Mouse (Mus musculus) stomach, embryonic 15.5 days (tissue): ENCODE results near the gene Rdh19. TPM values are rescaled to one million over a fixed set of nuclear protein-coding genes. Genes with fewer than 3 reads are reported as not detected.
"Not testable (repeated sequence)": the region's sequence is repeated elsewhere in the genome, so short reads cannot be mapped to it uniquely, and the experiment has no call there.

Source experiments
- ATAC-seq: fragments of 200-750 bp; cut with Nextera tagmentation; 2 replicates; pipeline ENCODE4 v1.8.0; 2017; ENCODE audit warnings: low read depth, moderate number of reproducible peaks, moderate TSS enrichment; ENCODE audit not compliant: insufficient read depth, low FRiP score
- H3K27ac ChIP-seq: fragments of 300-500 bp; sonication (generic); 2 replicates; pipeline ENCODE4 v1.5.1; 2015; ENCODE audit warnings: mild to moderate bottlenecking, inconsistent platforms
- H3K27me3 ChIP-seq: fragments of 300-500 bp; sonication (generic); replicated peaks from 2 replicates; pipeline ENCODE4 v1.6.1; 2015; ENCODE audit warnings: inconsistent platforms
- H3K36me3 ChIP-seq: fragments of 300-500 bp; sonication (generic); 2 replicates; pipeline ENCODE4 v1.6.1; 2015; ENCODE audit warnings: inconsistent platforms
- H3K4me1 ChIP-seq: fragments of 300-500 bp; sonication (generic); 2 replicates; pipeline ENCODE4 v1.6.1; 2015; ENCODE audit warnings: inconsistent platforms
- H3K4me2 ChIP-seq: fragments of 300-500 bp; sonication (generic); 2 replicates; pipeline ENCODE4 v1.6.1; 2015; ENCODE audit warnings: mild to moderate bottlenecking, inconsistent platforms
- H3K4me3 ChIP-seq: fragments of 300-500 bp; sonication (generic); replicated peaks from 2 replicates; pipeline ENCODE4 v1.5.1; 2015; ENCODE audit warnings: inconsistent platforms
- H3K9ac ChIP-seq: fragments of 300-500 bp; sonication (generic); 2 replicates; pipeline ENCODE4 v1.6.1; 2015; ENCODE audit warnings: inconsistent platforms
- H3K9me3 ChIP-seq: fragments of 300-500 bp; sonication (generic); 2 replicates; pipeline ENCODE4 v1.6.1; 2016; ENCODE audit warnings: inconsistent platforms
- WGBS: fragments of 180-500 bp; shearing (Covaris S2); methylation state at CpG from one replicate; pipeline ENCODE4 v1.1.7; 2015; 5-methylcytosine and 5-hydroxymethylcytosine counted together
- polyA plus RNA-seq: library from polyadenylated mRNA; unstranded; fragments of >200 nt; fragmentation: Nextera tagmentation; extraction: Ambion mirVana; gene quantifications from 2 replicates; pipeline ENCODE4 v1.2.1, GENCODE M21; 2015

Gene Rdh19
- polyA plus RNA-seq, 1 experiment from 2014 or later, result not detected

- Histone ChIP-seq H3K36me3 (no peaks in the 10 kb centered on the region), H3K4me2 (no peak overlapping the region), H3K9me3 (no peaks in the 10 kb centered on the region), H3K27ac (no peak overlapping the region), H3K27me3 (no peaks in the 10 kb centered on the region), H3K4me1 (no peaks in the 10 kb centered on the region), H3K4me3 (no peak overlapping the region), H3K9ac (no peak overlapping the region)
- WGBS, result 86% methylated on average over 2 of the region's 2 CpGs
- no peak for ATAC-seq
These were observed 11.2 kb upstream of the Rdh19 start for GRCm38 (mm10) chr10:127838539-127838938.

GRCm38 (mm10) chr10:127840776-127841175 lies 9.0 kb upstream of the Rdh19 start:
- H3K36me3 ChIP-seq, result no peaks in the 10 kb centered on the region
- no peak overlapping the region for H3K4me2 ChIP-seq
- 74% methylated on average over 2 of the region's 2 CpGs for WGBS
- no peaks in the 10 kb centered on the region for H3K4me1 ChIP-seq
- no peak overlapping the region for H3K27ac ChIP-seq
- ATAC-seq, result no peak
- H3K9me3 ChIP-seq, result no peaks in the 10 kb centered on the region
- H3K9ac ChIP-seq, result no peak overlapping the region
- no peaks in the 10 kb centered on the region for H3K27me3 ChIP-seq
- no peak overlapping the region for H3K4me3 ChIP-seq

- H3K27ac ChIP-seq, H3K4me2 ChIP-seq, H3K9ac ChIP-seq, ATAC-seq, H3K27me3 ChIP-seq, H3K9me3 ChIP-seq, H3K4me3 ChIP-seq, H3K4me1 ChIP-seq, H3K36me3 ChIP-seq: not testable (repeated sequence)
- 87% methylated on average over 5 of the region's 5 CpGs for WGBS
These were observed 3.8 kb upstream of the Rdh19 start for GRCm38 (mm10) chr10:127845945-127846344.

GRCm38 (mm10) chr10:127848089-127848488 lies 1.6 kb upstream of the Rdh19 start:
- no peaks in the 10 kb centered on the region for H3K4me1 ChIP-seq
- H3K27ac ChIP-seq, result no peak overlapping the region
- H3K4me2 ChIP-seq, result no peak overlapping the region
- ATAC-seq, result no peak
- H3K9ac ChIP-seq, result no peak overlapping the region
- H3K36me3 ChIP-seq, result no peaks in the 10 kb centered on the region
- no peaks in the 10 kb centered on the region for H3K27me3 ChIP-seq
- no peak overlapping the region for H3K4me3 ChIP-seq
- WGBS, result 74% methylated on average over 1 of the region's 1 CpGs
- no peaks in the 10 kb centered on the region for H3K9me3 ChIP-seq

- H3K27me3 ChIP-seq, result no peaks in the 10 kb centered on the region
- H3K9ac ChIP-seq, result no peak overlapping the region
- H3K4me2 ChIP-seq, result no peak overlapping the region
- ATAC-seq, result no peak
- no peaks in the 10 kb centered on the region for H3K36me3 ChIP-seq
- H3K4me3 ChIP-seq, result no peak overlapping the region
- H3K9me3 ChIP-seq, result no peaks in the 10 kb centered on the region
- no peaks in the 10 kb centered on the region for H3K4me1 ChIP-seq
- H3K27ac ChIP-seq, result no peak overlapping the region
These were observed 6.6 kb downstream of the Rdh19 start for GRCm38 (mm10) chr10:127856376-127856775.

GRCm38 (mm10) chr10:127864931-127865330 lies 15.2 kb downstream of the Rdh19 start:
- H3K27me3 ChIP-seq, result no peaks in the 10 kb centered on the region
- H3K36me3 ChIP-seq, result no peaks in the 10 kb centered on the region
- ATAC-seq, result no peak

GRCm38 (mm10) chr10:127866232-127866631 lies 16.5 kb downstream of the Rdh19 start, which contains the start of gene Rdh16f2:
TSS of gene Rdh16f2 (plus strand) at chr10:127866474.
- Histone ChIP-seq H3K4me1 (no peaks in the 10 kb centered on the region), H3K4me2 (no peak within 1 kb of the TSS), H3K27me3 (no peaks in the 10 kb centered on the region), H3K9ac (no peak within 1 kb of the TSS), H3K9me3 (no peaks in the 10 kb centered on the region), H3K4me3 (no peak within 1 kb of the TSS), H3K27ac (no peak within 1 kb of the TSS), H3K36me3 (no peaks in the 10 kb centered on the region)
- no peak for ATAC-seq
- WGBS, result 81% methylated on average over 3 of the region's 3 CpGs

More at GRCm38 (mm10) chr10:127864931-127865330, 15.2 kb downstream of the Rdh19 start:
- Histone ChIP-seq H3K4me1 (no peaks in the 10 kb centered on the region), H3K9me3 (no peaks in the 10 kb centered on the region), H3K4me3 (no peak overlapping the region), H3K4me2 (no peak overlapping the region), H3K9ac (no peak overlapping the region), H3K27ac (no peak overlapping the region)

- no peaks in the 10 kb centered on the region for H3K9me3 ChIP-seq
- H3K4me1 ChIP-seq, result no peaks in the 10 kb centered on the region
- H3K36me3 ChIP-seq, result no peaks in the 10 kb centered on the region
- no peak overlapping the region for H3K4me3 ChIP-seq
- H3K4me2 ChIP-seq, result no peak overlapping the region
- no peak overlapping the region for H3K27ac ChIP-seq
- ATAC-seq, result no peak
- no peak overlapping the region for H3K9ac ChIP-seq
- no peaks in the 10 kb centered on the region for H3K27me3 ChIP-seq
- WGBS, result 65% methylated on average over 4 of the region's 4 CpGs
These were observed 22.8 kb downstream of the Rdh19 start for GRCm38 (mm10) chr10:127872484-127872883.

GRCm38 (mm10) chr10:127877681-127878080 lies 28.0 kb downstream of the Rdh19 start:
- Histone ChIP-seq H3K4me2 (0 out of 2 replicates have a peak overlapping the region, but pooled peaks have one; percentile 13), H3K4me3 (no peak overlapping the region)
- ATAC-seq, result peak; percentile 84

GRCm38 (mm10) chr10:127878262-127879057 lies 28.7 kb downstream of the Rdh19 start:
- no peaks in the 10 kb centered on the region for H3K9me3 ChIP-seq
- peak; percentile 81 for ATAC-seq
- H3K4me1 ChIP-seq, result peaks cover 10% of the 10 kb centered on the region; the same call in 1 of the 2 replicates
- 48% methylated on average over 3 of the region's 3 CpGs for WGBS
- H3K4me3 ChIP-seq, result no peak overlapping the region
- no peaks in the 10 kb centered on the region for H3K27me3 ChIP-seq
- peak overlapping the region; percentile 71 for H3K27ac ChIP-seq
- no peak overlapping the region for H3K9ac ChIP-seq
- 0 out of 2 replicates have a peak overlapping the region, but pooled peaks have one; percentile 13 for H3K4me2 ChIP-seq
- H3K36me3 ChIP-seq, result no peaks in the 10 kb centered on the region

More at GRCm38 (mm10) chr10:127877681-127878080, 28.0 kb downstream of the Rdh19 start:
- no peaks in the 10 kb centered on the region for H3K9me3 ChIP-seq
- H3K27me3 ChIP-seq, result no peaks in the 10 kb centered on the region
- no peak overlapping the region for H3K9ac ChIP-seq
- H3K4me1 ChIP-seq, result peaks cover 10% of the 10 kb centered on the region; the same call in 1 of the 2 replicates
- H3K27ac ChIP-seq, result peak overlapping the region; percentile 71
- 15% methylated on average over 2 of the region's 2 CpGs for WGBS
- no peaks in the 10 kb centered on the region for H3K36me3 ChIP-seq

- H3K4me3 ChIP-seq, result no peak overlapping the region
- ATAC-seq, result peak; percentile 51
- H3K4me2 ChIP-seq, result no peak overlapping the region
- H3K36me3 ChIP-seq, result no peaks in the 10 kb centered on the region
- H3K27me3 ChIP-seq, result no peaks in the 10 kb centered on the region
- WGBS, result 57% methylated on average over 3 of the region's 3 CpGs
- H3K9ac ChIP-seq, result no peak overlapping the region
- H3K9me3 ChIP-seq, result no peaks in the 10 kb centered on the region
- peaks cover 10% of the 10 kb centered on the region; the same call in 1 of the 2 replicates for H3K4me1 ChIP-seq
- H3K27ac ChIP-seq, result peak overlapping the region; percentile 71
These were observed 29.5 kb downstream of the Rdh19 start for GRCm38 (mm10) chr10:127879155-127879688.

GRCm38 (mm10) chr10:127881041-127881440 lies 31.3 kb downstream of the Rdh19 start:
- Histone ChIP-seq H3K27ac (no peak overlapping the region), H3K9ac (no peak overlapping the region), H3K4me2 (no peak overlapping the region), H3K36me3 (no peaks in the 10 kb centered on the region), H3K9me3 (no peaks in the 10 kb centered on the region), H3K4me3 (no peak overlapping the region), H3K27me3 (no peaks in the 10 kb centered on the region), H3K4me1 (peaks cover 10% of the 10 kb centered on the region; the same call in 1 of the 2 replicates)
- WGBS, result 91% methylated on average over 4 of the region's 4 CpGs
- no peak for ATAC-seq
